Mouse (Mus musculus) MEL (cell line): ENCODE results near the gene Gm45337.

Experiments
- BHLHE40 ChIP-seq: IDR thresholded peaks from 2 replicates; pipeline ENCODE4 v1.6.1; 2012; ENCODE audit warnings: low read depth, mild to moderate bottlenecking, inconsistent platforms, low read length, improper control_type of control experiment, borderline replicate concordance
- CTCF ChIP-seq, 3 experiments: IDR thresholded peaks in 2 of 3; conservative IDR thresholded peaks in 1 of 3; 2 replicates each; pipeline ENCODE4 v1.5.1; 2011 to 2012; ENCODE audit warnings: low read length in 3 of 3, low read depth in 2 of 3, mild to moderate bottlenecking in 2 of 3, improper control_type of control experiment in 1 of 3, inconsistent platforms in 1 of 3, mixed read lengths in 1 of 3, moderate library complexity in 1 of 3; ENCODE audit not compliant: control insufficient read depth in 1 of 3, insufficient read depth in 1 of 3, poor library complexity in 1 of 3, severe bottlenecking in 1 of 3
- GATA1 ChIP-seq: IDR thresholded peaks from 2 replicates; pipeline ENCODE4 v1.6.1; 2011; ENCODE audit warnings: low read depth, low read length, improper control_type of control experiment
- MAX ChIP-seq: IDR thresholded peaks from 2 replicates; pipeline ENCODE4 v1.6.1; 2011; ENCODE audit warnings: low read length, improper control_type of control experiment
- UBTF ChIP-seq: IDR thresholded peaks from 2 replicates; pipeline ENCODE4 v1.6.1; 2012; ENCODE audit warnings: low read depth, mild to moderate bottlenecking, inconsistent platforms, low read length, improper control_type of control experiment, moderate library complexity, borderline replicate concordance; ENCODE audit not compliant: insufficient read depth

- TF ChIP-seq MAX (no peak), UBTF (no peak), CTCF (IDR thresholded peaks at IDR 0.05 in 2 of 3, conservative IDR thresholded peaks at IDR 0.05 in 1 of 3; ENCODE audit: control insufficient read depth in 1 of 3, insufficient read depth in 1 of 3, low read depth in 2 of 3, low read length in 3 of 3, poor library complexity in 1 of 3, severe bottlenecking in 1 of 3) (no peak), BHLHE40 (no peak), GATA1 (no peak)
Measured at GRCm38 (mm10) chr7:142094301-142095143, 49.9 kb downstream of the Gm45337 start.
